Mouse (Mus musculus) erythroblast, embryonic 14.5 days (primary cell): Measurements from ENCODE around the gene Arhgef28. TPM values are rescaled to one million over a fixed set of nuclear protein-coding genes. Genes with fewer than 3 reads are reported as not detected.

Experiments used
- H3K27me3 ChIP-seq: 2 replicates; pipeline ENCODE4 v1.6.1; 2012; ENCODE audit warnings: inconsistent platforms; ENCODE audit not compliant: control insufficient read depth
- H3K36me3 ChIP-seq: 2 replicates; pipeline ENCODE4 v1.6.1; 2012; ENCODE audit warnings: mild to moderate bottlenecking, inconsistent platforms; ENCODE audit not compliant: control insufficient read depth
- H3K4me1 ChIP-seq: 2 replicates; pipeline ENCODE4 v1.6.1; 2012; ENCODE audit warnings: inconsistent platforms; ENCODE audit not compliant: control insufficient read depth
- H3K4me3 ChIP-seq: replicated peaks from 2 replicates; pipeline ENCODE3; 2012; ENCODE audit warnings: moderate library complexity, mild to moderate bottlenecking, inconsistent platforms
- H3K9me3 ChIP-seq: 2 replicates; pipeline ENCODE4 v1.6.1; 2012; ENCODE audit warnings: low read length, inconsistent platforms, mixed read lengths; ENCODE audit not compliant: control insufficient read depth
- GATA1 ChIP-seq: IDR thresholded peaks from 2 replicates; pipeline ENCODE4 v1.6.1; 2012; ENCODE audit warnings: low read length, inconsistent platforms, mixed read lengths
- TAL1 ChIP-seq: IDR thresholded peaks from 3 replicates; pipeline ENCODE4 v1.6.1; 2012; ENCODE audit warnings: low read length, inconsistent platforms, mixed read lengths
- polyA plus RNA-seq: library from polyadenylated mRNA; stranded (reverse); fragments of >175 nt; gene quantifications from 2 replicates; pipeline ENCODE4 v1.2.3, GENCODE M21; 2012

Arhgef28 gene
- polyA plus RNA-seq, 1 experiment = 0.07 TPM

DNA sequence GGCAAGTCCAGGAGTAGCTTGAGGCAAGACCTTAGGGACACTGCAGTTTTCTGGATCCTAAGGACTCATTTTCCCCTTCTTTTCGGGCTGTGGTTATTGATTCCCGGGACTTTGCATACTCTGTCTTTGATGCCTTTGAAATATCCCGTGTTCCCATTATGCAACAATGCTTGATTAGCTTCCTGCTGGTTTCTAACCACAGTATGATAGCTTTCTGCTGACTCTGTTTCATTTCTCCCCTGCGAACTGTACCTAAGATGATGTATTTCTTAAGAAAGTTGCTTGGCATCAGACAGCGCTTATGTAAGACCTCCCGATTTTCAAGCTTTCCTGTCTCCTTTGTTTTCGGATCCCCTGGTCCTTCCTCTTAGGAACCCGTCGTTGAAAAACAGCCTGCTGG is 229.1 kb downstream of the Arhgef28 start:
- Histone ChIP-seq H3K4me3 (no peak overlapping the region), H3K36me3 (no peaks in the 10 kb centered on the region), H3K9me3 (no peaks in the 10 kb centered on the region), H3K4me1 (no peaks in the 10 kb centered on the region), H3K27me3 (no peaks in the 10 kb centered on the region)
- TF ChIP-seq TAL1 (no peak), GATA1 (no peak)

DNA sequence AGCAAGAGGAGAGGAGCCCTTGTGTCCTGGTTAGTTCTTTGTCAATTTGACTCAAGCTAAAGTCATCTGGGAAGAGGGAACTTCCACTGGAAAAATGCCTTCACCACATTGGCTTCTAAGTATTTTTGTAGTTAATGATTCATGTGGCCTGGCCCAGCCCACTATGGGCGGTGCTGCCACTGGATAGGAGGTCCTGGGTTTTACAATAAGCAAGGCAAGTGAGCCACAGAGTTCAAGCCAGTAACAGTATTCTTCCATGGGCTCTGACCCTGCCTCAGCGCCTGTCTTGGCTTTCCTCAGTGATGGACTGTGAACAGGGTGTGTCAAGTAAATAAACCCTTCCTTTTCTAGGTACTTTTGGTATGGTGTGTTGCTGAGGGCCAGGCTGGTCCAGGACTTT is 229.6 kb downstream of the Arhgef28 start:
- Histone ChIP-seq H3K4me3 (no peak overlapping the region), H3K4me1 (no peaks in the 10 kb centered on the region), H3K9me3 (no peaks in the 10 kb centered on the region), H3K36me3 (no peaks in the 10 kb centered on the region), H3K27me3 (no peaks in the 10 kb centered on the region)
- TF ChIP-seq TAL1 = no peak

DNA sequence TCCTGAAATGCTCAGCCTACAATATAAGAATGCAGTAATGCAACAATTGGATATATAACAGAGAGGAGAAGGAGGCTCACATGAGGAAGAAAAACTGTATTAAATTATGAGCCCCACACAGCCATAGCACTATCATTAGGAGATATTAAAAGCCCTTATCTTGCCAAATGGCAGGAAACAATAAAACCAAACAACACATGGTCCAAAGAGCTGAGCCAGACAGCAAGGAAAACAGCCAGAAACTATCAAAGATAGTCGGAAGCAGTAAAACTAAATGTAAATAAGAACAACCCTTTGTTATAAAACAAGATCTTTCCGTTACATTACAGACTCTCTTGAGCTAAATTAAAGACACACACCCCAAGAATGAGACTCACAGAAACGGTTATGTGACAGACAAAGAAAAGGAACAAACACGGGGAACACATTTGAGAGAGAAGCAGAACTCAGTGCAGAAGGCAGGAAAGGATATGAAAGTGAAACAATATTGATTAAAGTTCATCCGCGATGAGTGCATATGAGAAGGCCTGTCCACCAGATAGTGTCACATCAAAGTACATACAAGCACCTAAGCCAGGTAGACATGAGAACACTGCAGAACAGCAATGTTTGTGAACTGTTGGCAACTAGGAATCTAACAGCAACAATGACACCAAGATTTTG is 231.6 kb downstream of the Arhgef28 start:
- no peak overlapping the region for H3K4me3 ChIP-seq
- H3K4me1 ChIP-seq = no peaks in the 10 kb centered on the region
- no peaks in the 10 kb centered on the region for H3K27me3 ChIP-seq
- TF ChIP-seq GATA1 = no peak
- TF ChIP-seq TAL1 = no peak
- no peaks in the 10 kb centered on the region for H3K36me3 ChIP-seq
- no peaks in the 10 kb centered on the region for H3K9me3 ChIP-seq

DNA sequence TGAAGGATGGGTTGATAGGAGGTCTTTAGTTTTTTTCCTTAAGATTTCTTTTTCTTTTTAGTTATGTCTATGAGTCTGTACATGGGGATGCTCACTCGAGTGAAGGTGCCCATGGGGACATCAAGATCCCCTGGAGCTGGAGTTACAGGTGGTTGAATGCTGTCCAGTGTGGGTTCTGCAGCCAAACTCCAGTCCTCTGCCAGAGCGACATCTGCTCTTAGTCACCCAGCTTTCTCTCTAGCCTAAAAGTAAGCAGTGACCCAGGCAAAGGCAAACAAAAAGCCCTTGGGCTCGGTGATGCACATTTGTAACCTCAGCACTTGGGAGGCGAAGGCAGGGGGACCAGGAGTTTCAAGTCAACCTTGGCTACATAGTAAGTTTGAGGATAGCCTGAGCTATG is 232.3 kb downstream of the Arhgef28 start:
- no peaks in the 10 kb centered on the region for H3K4me1 ChIP-seq

DNA sequence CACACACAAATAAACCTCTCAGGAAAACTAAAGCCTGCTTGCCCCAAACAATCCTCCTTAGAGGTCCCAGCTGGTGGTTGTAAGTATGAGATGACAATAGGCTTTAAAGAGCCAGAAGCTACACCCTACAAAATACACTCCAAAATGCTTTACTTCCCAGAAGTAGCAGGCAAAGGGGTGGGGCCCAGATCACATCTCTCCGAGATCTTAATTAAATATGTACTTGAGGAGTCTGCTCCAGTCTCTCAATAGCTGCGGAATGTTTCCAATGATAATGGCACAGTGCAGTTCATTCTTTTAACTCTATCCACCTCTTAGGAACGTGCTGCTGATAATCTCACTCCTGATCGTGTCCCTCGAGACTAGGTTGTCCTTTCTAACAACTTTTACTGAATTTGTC is 240.2 kb downstream of the Arhgef28 start:
- H3K27me3 ChIP-seq = no peaks in the 10 kb centered on the region

More for the DNA sequence above, 232.3 kb downstream of the Arhgef28 start:
- Histone ChIP-seq H3K9me3 (no peaks in the 10 kb centered on the region), H3K27me3 (no peaks in the 10 kb centered on the region), H3K36me3 (no peaks in the 10 kb centered on the region), H3K4me3 (no peak overlapping the region)
- TF ChIP-seq TAL1 (no peak), GATA1 (no peak)

DNA sequence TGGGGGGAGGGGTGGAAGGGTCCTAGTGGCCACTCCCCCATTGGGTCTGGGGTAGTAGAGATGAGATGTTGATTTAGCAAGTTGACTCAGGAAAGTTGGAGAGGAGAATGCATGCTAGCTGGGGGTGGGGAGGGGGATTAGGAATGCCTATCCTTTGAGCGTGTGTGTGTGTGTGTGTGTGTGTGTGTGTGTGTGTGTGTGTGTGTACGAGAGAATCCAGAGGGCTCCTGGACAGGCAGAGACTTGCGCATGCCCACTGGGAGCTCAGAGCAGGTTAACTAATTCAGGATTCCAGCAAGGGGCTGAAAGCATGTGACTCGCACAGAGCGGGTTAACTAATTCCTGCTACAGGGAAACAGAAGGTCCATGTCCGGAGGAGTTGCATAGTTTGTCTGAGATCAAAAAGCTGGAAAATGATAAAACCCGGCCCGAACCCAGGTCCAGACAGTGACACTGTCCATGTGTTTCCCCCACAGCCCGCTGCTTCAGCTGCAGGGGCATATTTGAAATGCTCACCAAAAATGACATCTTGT is 241.3 kb downstream of the Arhgef28 start:
- no peaks in the 10 kb centered on the region for H3K9me3 ChIP-seq

More for the DNA sequence above, 240.2 kb downstream of the Arhgef28 start:
- no peak for TF ChIP-seq TAL1
- no peak for TF ChIP-seq GATA1
- H3K36me3 ChIP-seq = no peaks in the 10 kb centered on the region
- no peaks in the 10 kb centered on the region for H3K9me3 ChIP-seq
- no peak overlapping the region for H3K4me3 ChIP-seq
- H3K4me1 ChIP-seq = no peaks in the 10 kb centered on the region

DNA sequence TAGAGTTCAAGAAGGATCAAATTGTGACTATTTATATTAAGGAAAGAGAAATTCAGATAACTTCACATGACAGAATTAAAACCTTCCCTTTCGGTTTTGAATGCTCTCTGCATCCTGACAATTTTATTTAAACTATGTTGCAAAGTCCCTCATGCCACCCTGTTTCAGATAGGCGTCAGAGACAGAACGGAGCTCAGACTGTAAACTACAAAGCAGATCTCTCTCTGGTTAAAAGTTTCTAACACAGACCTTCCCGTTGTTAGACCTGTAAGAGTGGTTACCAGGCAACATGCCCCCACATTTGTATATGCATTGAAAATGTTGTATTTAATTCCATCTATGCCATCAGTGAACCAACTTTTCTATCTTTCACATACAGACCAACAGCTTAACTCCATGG is 246.1 kb downstream of the Arhgef28 start:
- Histone ChIP-seq H3K4me1 (no peaks in the 10 kb centered on the region), H3K36me3 (no peaks in the 10 kb centered on the region), H3K27me3 (no peaks in the 10 kb centered on the region), H3K9me3 (no peaks in the 10 kb centered on the region), H3K4me3 (no peak overlapping the region)
- TF ChIP-seq GATA1 = no peak
- no peak for TF ChIP-seq TAL1

More for the DNA sequence above, 241.3 kb downstream of the Arhgef28 start:
- no peak overlapping the region for H3K4me3 ChIP-seq
- no peaks in the 10 kb centered on the region for H3K27me3 ChIP-seq
- no peaks in the 10 kb centered on the region for H3K4me1 ChIP-seq
- TF ChIP-seq TAL1 = no peak
- TF ChIP-seq GATA1 = no peak
- no peaks in the 10 kb centered on the region for H3K36me3 ChIP-seq

DNA sequence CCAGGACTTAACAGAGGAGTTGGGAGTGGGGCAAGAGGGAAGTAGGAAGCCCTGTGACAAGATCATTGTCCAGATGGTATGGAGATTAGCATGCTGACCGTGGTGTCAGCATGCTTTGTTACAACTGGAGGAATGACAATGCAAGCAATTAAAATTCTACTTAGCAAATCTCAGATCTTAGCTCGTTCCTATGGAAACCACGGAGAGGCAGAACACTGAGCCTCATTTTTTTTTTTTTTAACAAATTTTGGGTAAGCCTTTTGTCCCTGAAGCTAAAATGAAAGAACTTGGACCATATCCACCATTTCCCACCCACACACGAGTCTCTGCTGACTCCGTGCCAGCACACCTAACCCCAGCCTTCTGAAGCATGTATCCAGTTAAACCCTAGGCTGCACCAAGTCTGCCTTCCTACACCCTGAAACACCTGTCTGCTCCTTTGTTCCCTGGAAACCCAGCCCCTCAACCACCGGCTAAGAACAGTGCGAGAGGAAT is 246.8 kb downstream of the Arhgef28 start:
- no peak overlapping the region for H3K4me3 ChIP-seq
- H3K27me3 ChIP-seq = no peaks in the 10 kb centered on the region
- H3K36me3 ChIP-seq = no peaks in the 10 kb centered on the region
- no peak for TF ChIP-seq TAL1
- TF ChIP-seq GATA1 = no peak
- no peaks in the 10 kb centered on the region for H3K4me1 ChIP-seq
- no peaks in the 10 kb centered on the region for H3K9me3 ChIP-seq

DNA sequence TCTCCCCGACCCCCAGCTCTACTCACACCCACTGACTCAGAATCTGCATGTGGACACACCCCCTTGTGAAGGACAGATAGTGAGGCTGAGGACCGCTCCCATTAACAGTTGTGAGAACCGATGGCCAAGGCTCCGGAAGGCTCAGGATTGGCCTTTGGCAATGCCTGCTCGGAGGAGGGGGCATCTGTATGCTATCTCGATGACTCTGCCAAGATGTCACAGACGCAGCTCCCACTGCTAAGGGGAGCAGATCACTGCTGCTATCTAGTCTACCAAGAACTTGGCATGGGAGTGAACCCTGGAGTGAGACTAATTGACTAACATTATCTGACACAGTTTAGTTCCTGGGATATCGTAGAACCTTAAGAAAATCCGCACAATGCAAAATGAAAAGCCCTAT is 250.5 kb downstream of the Arhgef28 start:
- H3K36me3 ChIP-seq = no peaks in the 10 kb centered on the region
- H3K4me1 ChIP-seq = no peaks in the 10 kb centered on the region
- TF ChIP-seq GATA1 (no peak), TAL1 (no peak)
- H3K27me3 ChIP-seq = no peaks in the 10 kb centered on the region
- H3K4me3 ChIP-seq = no peak overlapping the region
- no peaks in the 10 kb centered on the region for H3K9me3 ChIP-seq
